In the genomic region with DNA sequence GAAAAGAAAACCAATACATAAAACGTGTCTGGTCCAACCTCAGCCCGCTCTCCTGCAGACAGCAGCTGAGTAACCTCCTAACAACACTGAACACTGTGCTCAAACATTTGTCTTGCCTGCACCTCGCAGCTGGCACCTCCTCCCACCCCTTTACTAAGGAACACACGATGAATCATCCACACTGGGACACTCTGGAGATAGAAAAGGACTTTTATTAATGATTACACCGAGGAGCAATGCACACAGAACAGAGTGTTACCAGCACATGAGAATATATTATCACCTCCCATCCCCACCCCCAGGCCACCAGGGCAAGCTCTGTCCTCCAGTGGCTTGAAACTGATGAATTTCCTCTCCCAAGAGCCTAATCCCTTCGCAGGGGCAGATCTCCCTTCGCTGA, we compare ENCODE assay signal across 11 mouse cellular contexts.
DNase-seq lines count a peak whose midpoint lies in the region; ATAC-seq lines count a peak whose summit lies in the region.
"Had no signal": no experiment of that assay in that cellular context is flagged by ENCODE, and none has a peak within 500 bp of the region (broad histone marks: within the 10 kb centered on the region; RNA-seq: fewer than 3 reads in every experiment).

No protein-coding gene starts in this region.

- H3K36me3 ChIP-seq in intestine, embryonic 14.5 days (ENCODE audit: control insufficient read depth, insufficient read depth, low read length), result no peaks in the 10 kb centered on the region
- H3K36me3 ChIP-seq: heart, embryonic 12.5 days; midbrain, embryonic 13.5 days had no signal

- WGBS in intestine, embryonic 14.5 days, result 44% methylated on average over 7 of the region's 7 CpGs

- H3K4me1 ChIP-seq in intestine, embryonic 14.5 days (replicated peaks; ENCODE audit: control insufficient read depth, insufficient read depth, low read length), result no peaks in the 10 kb centered on the region
- H3K4me1 ChIP-seq: heart, embryonic 12.5 days; midbrain, embryonic 13.5 days had no signal

- H3K9me3 ChIP-seq in intestine, embryonic 14.5 days (ENCODE audit: control insufficient read depth, low read length), result no peaks in the 10 kb centered on the region
- H3K9me3 ChIP-seq: heart, embryonic 12.5 days; midbrain, embryonic 13.5 days had no signal

- no peak overlapping the region for H3K27ac ChIP-seq in intestine, embryonic 14.5 days (ENCODE audit: low read depth)
- H3K27ac ChIP-seq: midbrain, embryonic 13.5 days had no signal

- no peak overlapping the region for H3K4me2 ChIP-seq in intestine, embryonic 14.5 days (ENCODE audit: low read length)
- H3K4me2 ChIP-seq: heart, embryonic 12.5 days; midbrain, embryonic 13.5 days had no signal

- no peak overlapping the region for H3K9ac ChIP-seq in intestine, embryonic 14.5 days (ENCODE audit: low read length)
- H3K9ac ChIP-seq: heart, embryonic 12.5 days; midbrain, embryonic 13.5 days had no signal

- no peak overlapping the region for H3K4me3 ChIP-seq in intestine, embryonic 14.5 days (ENCODE audit: low read depth, low read length)
- H3K4me3 ChIP-seq: heart, embryonic 12.5 days; midbrain, embryonic 13.5 days had no signal

- peak; percentile 56 to 73 for DNase-seq in layer of hippocampus, adult 18-20 months (ENCODE audit: low spot score in 2 of 2)
- no peak for DNase-seq in layer of hippocampus, postnatal 25 days (ENCODE audit: extremely low spot score in 1 of 2, low spot score in 1 of 2)
- DNase-seq in intestine, embryonic 14.5 days (ENCODE audit: low spot score), result no peak
- DNase-seq in left cerebral cortex, postnatal 14 days (ENCODE audit: low spot score in 2 of 2), result peak; percentile 35 to 80
- DNase-seq in cerebellum, postnatal 10 days, result no peak
- DNase-seq in spleen, postnatal 14 days (ENCODE audit: low spot score in 2 of 2), result no peak
- DNase-seq: cerebellum, postnatal 25 days; lung, postnatal 10 days had no signal

- no peaks in the 10 kb centered on the region for H3K27me3 ChIP-seq in intestine, embryonic 14.5 days (replicated peaks; ENCODE audit: control insufficient read depth, insufficient read depth, low read length)
- H3K27me3 ChIP-seq: heart, embryonic 12.5 days; midbrain, embryonic 13.5 days had no signal

- intact Hi-C loops in left cerebral cortex, postnatal 14 days (cut with DNase I), result no loop called here

- peak; percentile 98 for ATAC-seq in frontal cortex, adult (ENCODE audit: low TSS enrichment)
- peak; percentile 77 for ATAC-seq in intestine, embryonic 14.5 days (replicated peaks; ENCODE audit: low FRiP score, low TSS enrichment, low read depth)
- ATAC-seq: midbrain, embryonic 13.5 days had no signal

Comparison
In these comparisons a context has a peak if more than half of its experiments do, and no peak if none do; other contexts are left out.
1. DNase-seq: peak in layer of hippocampus, adult 18-20 months (2 of 2) and left cerebral cortex, postnatal 14 days (2 of 2); none in layer of hippocampus, postnatal 25 days (0 of 2), intestine, embryonic 14.5 days (single experiment), cerebellum, postnatal 10 days (0 of 2) and spleen, postnatal 14 days (0 of 2).